Mouse (Mus musculus): ENCODE measurements around the gene 1700025G04Rik. TPM values are rescaled to one million over a fixed set of nuclear protein-coding genes. Genes with fewer than 3 reads are reported as not detected.

1700025G04Rik gene
- polyA plus RNA-seq (2015; fragmentation: Nextera tagmentation; extraction: Ambion mirVana), result 45.1 and 46.6 TPM in 2 replicates

DNA sequence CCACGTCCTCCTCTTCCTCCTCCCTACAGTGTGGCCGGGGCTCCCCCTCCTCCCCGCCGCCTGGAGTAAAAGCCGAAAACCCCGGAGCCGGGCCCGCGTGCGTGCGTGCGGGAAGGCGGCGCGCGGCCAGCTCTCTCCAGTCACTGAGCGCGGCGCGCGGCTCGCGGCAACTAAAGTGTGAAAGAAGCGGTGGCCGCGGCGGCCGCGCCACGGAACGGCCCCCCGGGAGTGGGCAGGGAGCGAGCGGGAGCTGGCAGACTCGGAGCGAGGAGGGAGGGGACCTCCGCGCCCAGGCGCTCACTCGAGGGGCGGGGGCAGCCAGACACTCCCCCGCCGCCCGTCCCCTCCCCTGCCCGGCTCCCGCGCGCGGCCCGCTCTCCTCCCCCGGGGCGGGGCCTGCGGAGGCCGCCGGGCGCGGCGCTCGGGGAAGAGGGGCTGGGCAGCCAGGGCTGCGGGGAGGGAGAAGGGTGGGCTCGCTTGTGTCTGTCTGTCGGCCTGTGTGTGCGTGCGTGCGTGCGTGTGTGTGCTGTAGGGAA lies at the start of gene 1700025G04Rik:
Gene 1700025G04Rik, minus strand, starts transcription at position 108 of the 536 bp plus-strand sequence.
- ATAC-seq (ENCODE audit: low read depth), result peak; percentile 90
- Histone ChIP-seq H3K4me1 (replicated peaks) (peaks cover 54% of the 10 kb centered on the region), H3K36me3 (no peaks in the 10 kb centered on the region), H3K9ac (peak within 1 kb of the TSS; percentile 98), H3K9me3 (no peaks in the 10 kb centered on the region), H3K4me2 (peak within 1 kb of the TSS; percentile 75), H3K4me3 (peak within 1 kb of the TSS; percentile 84), H3K27ac (replicated peaks) (peak within 1 kb of the TSS; percentile 99), H3K27me3 (no peaks in the 10 kb centered on the region)
- under 1% methylated on average over 49 of the region's 66 CpGs for WGBS

DNA sequence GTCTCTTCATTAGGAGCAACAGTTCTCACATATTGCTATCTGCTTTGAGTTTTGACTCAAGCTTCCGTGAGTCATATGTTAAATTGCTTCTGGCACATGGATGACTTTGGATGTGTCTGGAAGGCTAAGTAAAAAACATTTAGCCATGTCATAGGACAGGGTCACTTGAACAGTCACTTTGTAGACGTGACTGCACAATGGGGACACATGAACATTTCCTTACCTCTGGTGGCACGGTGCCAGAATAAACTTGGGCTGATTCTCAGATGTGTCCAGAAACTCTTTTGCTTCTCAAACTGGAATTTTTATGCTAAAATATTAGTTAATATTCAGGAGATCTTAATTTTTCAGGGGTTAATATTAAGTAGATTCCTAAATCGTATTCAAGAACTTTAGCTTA lies 49.6 kb upstream of the 1700025G04Rik start:
- H3K36me3 ChIP-seq, result no peaks in the 10 kb centered on the region
- H3K27ac ChIP-seq (replicated peaks), result no peak overlapping the region
- H3K4me2 ChIP-seq, result no peak overlapping the region
- no peak for ATAC-seq (ENCODE audit: low read depth)
- H3K9ac ChIP-seq, result no peak overlapping the region
- no peaks in the 10 kb centered on the region for H3K27me3 ChIP-seq
- H3K9me3 ChIP-seq, result peaks cover 6% of the 10 kb centered on the region; the same call in 1 of the 2 replicates
- no peak overlapping the region for H3K4me3 ChIP-seq
- 86% methylated on average over 4 of the region's 4 CpGs for WGBS
- no peaks in the 10 kb centered on the region for H3K4me1 ChIP-seq (replicated peaks)

DNA sequence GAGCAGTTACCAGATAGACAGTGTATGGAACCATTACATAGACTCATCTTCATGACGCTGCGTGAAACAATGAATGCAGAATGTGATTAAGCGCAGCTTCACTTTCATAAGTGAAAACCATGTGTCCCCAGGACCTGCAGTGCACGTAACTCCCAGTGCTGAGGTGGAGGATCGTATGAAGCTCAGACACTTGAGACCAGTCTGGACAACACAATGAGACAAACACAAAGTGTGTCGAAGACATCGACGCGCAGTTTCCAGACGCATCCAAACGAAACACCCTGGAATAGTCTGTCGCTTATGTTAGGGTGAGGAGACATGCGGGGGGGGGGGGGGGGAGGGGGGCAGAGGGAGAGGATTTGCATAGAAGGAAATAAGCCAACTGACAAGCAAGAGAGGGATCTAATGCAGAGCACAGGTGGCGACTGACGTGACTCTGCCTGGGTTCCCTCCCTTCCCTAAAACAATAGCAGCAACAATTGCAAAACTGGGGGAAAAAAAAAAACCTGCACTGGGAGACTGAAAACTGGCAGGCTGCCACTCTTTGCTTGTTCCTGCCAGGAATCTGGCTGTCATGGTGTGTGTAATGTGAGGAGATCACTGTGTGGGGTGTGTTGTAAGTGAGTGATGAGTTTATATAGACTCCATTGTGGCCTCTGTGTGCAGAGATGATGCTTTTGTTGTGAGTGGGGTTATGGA lies 40.3 kb upstream of the 1700025G04Rik start:
- peaks cover 12% of the 10 kb centered on the region for H3K4me1 ChIP-seq (replicated peaks)
- no peaks in the 10 kb centered on the region for H3K9me3 ChIP-seq
- H3K27ac ChIP-seq (replicated peaks), result 0 out of 2 replicates have a peak overlapping the region, but pooled peaks have one; percentile 7
- H3K27me3 ChIP-seq, result no peaks in the 10 kb centered on the region
- H3K4me2 ChIP-seq, result no peak overlapping the region
- no peak overlapping the region for H3K4me3 ChIP-seq
- no peak overlapping the region for H3K9ac ChIP-seq
- H3K36me3 ChIP-seq, result no peaks in the 10 kb centered on the region
- 70% methylated on average over 14 of the region's 15 CpGs for WGBS
- no peak for ATAC-seq (ENCODE audit: low read depth)

DNA sequence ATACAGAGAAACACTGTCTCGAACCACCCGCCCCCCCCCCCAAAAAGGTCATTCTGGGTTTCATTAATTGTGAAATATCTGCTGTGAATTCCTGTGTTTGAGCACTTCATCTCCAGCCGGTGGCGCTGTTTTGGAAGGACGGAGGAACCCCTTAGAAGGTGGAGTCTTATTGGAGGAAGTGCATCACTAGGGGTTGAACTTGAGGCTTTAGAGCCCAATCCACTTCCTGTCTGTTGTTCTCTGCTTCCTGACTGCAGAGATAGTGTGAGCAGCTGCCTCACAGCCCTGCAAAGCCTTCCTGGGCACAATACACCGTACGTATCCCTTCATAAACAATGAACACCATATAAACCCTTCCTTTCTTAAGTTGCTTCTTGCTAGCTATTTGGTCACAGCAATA lies 35.5 kb upstream of the 1700025G04Rik start:
- H3K27me3 ChIP-seq, result no peaks in the 10 kb centered on the region
- no peak overlapping the region for H3K4me2 ChIP-seq
- no peaks in the 10 kb centered on the region for H3K36me3 ChIP-seq
- no peak overlapping the region for H3K27ac ChIP-seq (replicated peaks)
- H3K9ac ChIP-seq, result no peak overlapping the region
- no peak for ATAC-seq (ENCODE audit: low read depth)
- H3K4me3 ChIP-seq, result no peak overlapping the region
- peaks cover 9% of the 10 kb centered on the region for H3K4me1 ChIP-seq (replicated peaks)
- H3K9me3 ChIP-seq, result no peaks in the 10 kb centered on the region
- WGBS, result 94% methylated on average over 7 of the region's 7 CpGs

DNA sequence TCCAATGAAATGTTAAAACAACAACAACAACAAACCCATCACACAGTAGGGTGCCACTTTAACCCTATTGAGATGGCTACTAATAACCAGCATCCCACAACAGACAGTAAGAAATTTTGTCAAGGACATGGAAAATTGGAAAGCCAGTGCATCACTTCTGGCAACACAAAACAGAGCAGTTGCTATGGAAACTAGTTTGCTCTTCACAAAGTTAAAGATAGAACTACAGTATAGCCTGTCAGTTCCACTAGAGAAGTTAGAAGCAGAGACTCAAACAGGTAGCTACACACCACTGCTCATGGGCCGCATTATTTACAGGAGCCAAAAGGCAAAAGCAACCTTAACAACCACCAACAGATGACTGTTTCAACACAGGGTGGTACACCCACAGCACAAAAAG lies 20.2 kb upstream of the 1700025G04Rik start:
- Histone ChIP-seq H3K27me3 (no peaks in the 10 kb centered on the region), H3K36me3 (no peaks in the 10 kb centered on the region), H3K4me2 (no peak overlapping the region), H3K9ac (no peak overlapping the region), H3K27ac (replicated peaks) (no peak overlapping the region), H3K4me1 (replicated peaks) (no peaks in the 10 kb centered on the region), H3K9me3 (no peaks in the 10 kb centered on the region), H3K4me3 (no peak overlapping the region)
- WGBS, result 88% methylated on average over 1 of the region's 1 CpGs
- no peak for ATAC-seq (ENCODE audit: low read depth)

DNA sequence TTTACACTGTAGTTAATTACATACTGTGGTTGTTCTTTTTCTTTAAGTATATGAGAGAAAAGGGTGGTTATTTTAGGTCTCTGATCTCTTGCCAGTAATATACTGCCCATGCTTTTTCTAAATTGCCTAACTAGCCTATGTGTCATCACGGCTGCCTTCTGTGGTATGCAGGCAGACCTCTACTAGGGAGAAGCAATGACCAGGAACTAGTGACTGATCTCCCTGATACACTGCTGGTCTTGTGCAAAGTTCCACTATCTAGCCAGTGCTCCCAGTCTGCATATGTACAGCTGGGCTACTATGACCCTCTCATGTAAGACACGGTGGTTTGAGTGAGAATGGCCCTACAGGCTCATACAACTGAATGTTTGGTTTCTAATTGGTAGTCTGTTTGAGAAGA lies 16.2 kb upstream of the 1700025G04Rik start:
- Histone ChIP-seq H3K27ac (replicated peaks) (no peak overlapping the region), H3K36me3 (no peaks in the 10 kb centered on the region), H3K27me3 (no peaks in the 10 kb centered on the region), H3K9me3 (no peaks in the 10 kb centered on the region), H3K4me3 (no peak overlapping the region), H3K4me2 (no peak overlapping the region), H3K4me1 (replicated peaks) (peaks cover 5% of the 10 kb centered on the region; the same call in 1 of the 2 replicates), H3K9ac (no peak overlapping the region)
- ATAC-seq (ENCODE audit: low read depth), result no peak
- 81% methylated on average over 2 of the region's 2 CpGs for WGBS

DNA sequence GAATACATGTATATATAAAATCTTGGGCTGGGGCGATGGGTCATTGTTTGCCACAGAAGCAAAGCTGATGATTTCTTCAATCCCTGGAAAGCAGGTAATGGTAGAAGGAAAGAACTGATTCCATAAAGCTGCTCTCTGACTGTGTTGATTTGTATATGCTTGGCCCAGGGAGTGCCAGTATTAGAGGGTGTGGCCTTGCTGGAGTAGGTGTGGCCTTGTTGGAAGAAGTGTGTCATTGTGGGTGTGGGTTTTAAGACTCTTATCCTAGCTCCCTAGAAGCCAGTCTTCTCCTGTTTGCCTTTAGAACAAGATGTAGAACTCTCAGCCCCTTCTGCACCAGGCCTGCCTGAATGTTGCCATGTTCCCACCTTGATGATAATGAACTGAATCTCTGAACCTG lies 15.3 kb upstream of the 1700025G04Rik start:
- H3K4me3 ChIP-seq, result no peak overlapping the region
- H3K4me1 ChIP-seq (replicated peaks), result peaks cover 5% of the 10 kb centered on the region; the same call in 1 of the 2 replicates
- no peak for ATAC-seq (ENCODE audit: low read depth)
- no peak overlapping the region for H3K9ac ChIP-seq
- H3K27me3 ChIP-seq, result no peaks in the 10 kb centered on the region
- no peak overlapping the region for H3K4me2 ChIP-seq
- H3K27ac ChIP-seq (replicated peaks), result no peak overlapping the region
- WGBS, result 93% methylated on average over 1 of the region's 1 CpGs
- no peaks in the 10 kb centered on the region for H3K36me3 ChIP-seq
- no peaks in the 10 kb centered on the region for H3K9me3 ChIP-seq

DNA sequence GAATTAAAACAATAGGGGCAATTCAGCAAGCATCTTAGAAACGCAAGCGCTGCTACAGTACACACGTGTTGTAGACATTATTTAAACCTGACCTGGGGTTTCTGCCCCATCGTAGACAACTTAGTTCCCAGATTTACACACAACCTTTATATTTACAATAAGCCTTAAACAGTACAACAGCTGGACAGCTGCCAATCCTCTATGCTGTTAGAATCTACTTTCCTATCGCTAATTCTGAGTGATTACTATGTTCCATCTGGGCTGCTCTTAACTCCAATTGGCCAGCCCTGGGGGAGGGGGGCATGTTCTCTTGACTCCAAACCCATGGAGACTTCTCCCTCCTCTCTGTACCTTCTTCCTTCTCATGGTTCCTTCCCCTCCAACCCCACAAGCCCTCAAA lies 11.8 kb upstream of the 1700025G04Rik start:
- peaks cover 5% of the 10 kb centered on the region; the same call in 1 of the 2 replicates for H3K4me1 ChIP-seq (replicated peaks)
- 41% methylated on average over 5 of the region's 5 CpGs for WGBS
- no peaks in the 10 kb centered on the region for H3K27me3 ChIP-seq
- H3K4me2 ChIP-seq, result no peak overlapping the region
- no peak overlapping the region for H3K9ac ChIP-seq
- no peak overlapping the region for H3K27ac ChIP-seq (replicated peaks)
- H3K9me3 ChIP-seq, result no peaks in the 10 kb centered on the region
- no peaks in the 10 kb centered on the region for H3K36me3 ChIP-seq
- no peak overlapping the region for H3K4me3 ChIP-seq
- no peak for ATAC-seq (ENCODE audit: low read depth)

DNA sequence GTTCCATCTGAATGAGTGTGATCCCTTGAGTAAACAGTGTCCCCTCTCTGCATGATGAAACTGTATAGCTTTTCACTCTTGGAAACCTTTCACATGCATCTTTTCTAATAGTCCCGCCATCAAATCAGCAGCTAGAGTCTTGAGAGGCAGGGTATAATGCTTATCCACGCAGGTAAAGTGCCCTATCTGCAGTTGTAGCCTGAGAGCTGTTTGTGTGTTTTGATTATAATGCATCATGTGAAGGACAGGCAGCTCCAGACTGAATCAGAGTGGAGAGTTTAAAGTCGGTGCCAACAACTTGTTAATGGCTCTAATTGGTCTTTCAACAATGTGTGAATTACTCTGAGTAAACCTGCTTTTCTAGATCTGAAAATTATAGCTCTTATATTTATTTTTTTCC lies 6.1 kb upstream of the 1700025G04Rik start:
- WGBS, result 56% methylated on average over 3 of the region's 3 CpGs

DNA sequence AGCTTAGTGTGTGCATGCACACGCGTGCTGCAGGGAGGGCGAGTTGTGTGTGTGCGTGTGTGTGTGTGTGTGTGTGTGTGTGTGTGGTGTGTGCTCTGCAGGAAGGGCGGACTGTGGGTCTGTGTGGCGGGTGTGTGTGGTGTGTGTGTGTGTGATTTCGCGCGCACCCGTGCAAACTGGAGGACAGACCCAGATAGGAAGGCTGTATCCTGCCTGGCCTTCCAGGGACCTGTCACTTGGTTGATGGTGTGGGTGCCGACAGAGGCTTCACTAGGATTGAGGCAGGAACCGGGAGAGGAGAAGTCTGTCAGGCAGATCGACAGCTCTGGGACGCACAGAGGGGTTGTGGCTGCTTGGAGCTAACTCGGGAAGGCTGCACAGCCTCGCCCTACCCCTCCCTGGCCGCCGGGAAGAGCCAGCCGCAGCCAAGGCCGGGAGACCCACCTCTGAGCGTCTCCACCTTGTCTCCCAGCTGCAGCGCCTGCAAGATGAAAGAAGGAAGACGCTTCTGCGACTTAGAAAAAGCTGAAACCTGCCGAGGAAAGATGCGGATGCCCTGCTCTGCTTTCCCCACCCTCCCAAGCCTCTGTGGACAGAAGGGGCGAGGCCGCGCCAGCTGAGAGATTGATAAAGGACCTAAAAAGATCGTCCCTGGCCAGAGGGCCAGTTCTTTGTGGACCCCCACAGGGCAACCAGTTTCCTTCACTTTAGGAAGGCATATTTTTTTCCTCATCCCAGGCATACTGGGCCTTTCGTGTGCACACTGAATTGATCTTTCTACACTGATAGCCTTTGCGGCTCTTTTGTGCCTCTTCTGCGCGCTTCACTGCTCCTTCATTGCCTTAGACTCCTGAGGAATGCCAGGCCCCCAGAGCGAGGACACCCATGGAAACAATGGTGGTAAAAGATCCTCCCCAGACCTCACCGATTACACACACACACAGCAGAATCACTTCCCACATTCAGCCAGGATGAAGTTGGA lies 930 bp upstream of the 1700025G04Rik start:
- Histone ChIP-seq H3K4me1 (replicated peaks) (peaks cover 46% of the 10 kb centered on the region), H3K4me3 (peak overlapping the region; percentile 84), H3K9ac (peak overlapping the region; percentile 98), H3K27ac (replicated peaks) (peak overlapping the region; percentile 99), H3K9me3 (no peaks in the 10 kb centered on the region), H3K36me3 (no peaks in the 10 kb centered on the region), H3K27me3 (no peaks in the 10 kb centered on the region), H3K4me2 (peak overlapping the region; percentile 75)
- peak; percentile 69 for ATAC-seq (ENCODE audit: low read depth)
- under 1% methylated on average over 36 of the region's 36 CpGs for WGBS

More for the DNA sequence above, 6.1 kb upstream of the 1700025G04Rik start:
- ATAC-seq (ENCODE audit: low read depth), result no peak
- Histone ChIP-seq H3K27me3 (no peaks in the 10 kb centered on the region), H3K4me3 (no peak overlapping the region), H3K9me3 (no peaks in the 10 kb centered on the region), H3K9ac (no peak overlapping the region), H3K27ac (replicated peaks) (no peak overlapping the region), H3K36me3 (no peaks in the 10 kb centered on the region), H3K4me1 (replicated peaks) (0 out of 2 replicates have a peak, but pooled peaks cover 13% of the 10 kb centered on the region), H3K4me2 (no peak overlapping the region)

DNA sequence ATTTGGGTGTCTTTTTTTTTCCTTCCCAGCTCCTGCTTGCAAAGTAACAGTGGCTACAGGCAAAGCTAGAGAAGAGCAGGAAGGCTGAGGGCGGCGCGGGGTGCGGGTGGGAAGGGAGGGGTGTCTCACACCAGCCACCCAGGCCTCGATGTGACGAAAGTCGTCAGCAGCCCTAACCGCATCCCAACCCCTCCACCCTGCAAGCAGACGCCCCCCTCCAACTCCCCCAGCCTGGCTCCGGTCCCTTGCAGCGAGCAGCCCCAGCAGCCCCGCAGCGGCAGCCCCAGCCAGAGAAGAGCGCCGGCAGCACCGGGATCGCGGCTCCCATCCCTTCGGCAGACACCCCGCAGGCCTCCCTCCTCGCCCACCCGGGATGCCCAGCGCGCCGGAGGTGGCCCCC lies 399 bp downstream of the 1700025G04Rik start:
- Histone ChIP-seq H3K4me1 (replicated peaks) (peaks cover 60% of the 10 kb centered on the region), H3K9me3 (no peaks in the 10 kb centered on the region), H3K9ac (peak overlapping the region; percentile 98), H3K4me2 (peak overlapping the region; percentile 75), H3K4me3 (peak overlapping the region; percentile 84), H3K27ac (replicated peaks) (peak overlapping the region; percentile 99), H3K36me3 (no peaks in the 10 kb centered on the region), H3K27me3 (no peaks in the 10 kb centered on the region)
- WGBS, result 1% methylated on average over 25 of the region's 25 CpGs
- peak; percentile 42 for ATAC-seq (ENCODE audit: low read depth)
